Mouse (Mus musculus): ENCODE results near the gene Olfr120.
"Not testable (repeated sequence)": the region's sequence is repeated elsewhere in the genome, so short reads cannot be mapped to it uniquely, and the experiment has no call there.

Olfr120 gene

GRCm38 (mm10) chr17:37721508-37721907 lies at the start of gene Olfr120:
TSS of gene Olfr120 (plus strand) at chr17:37721808.
- DNase-seq (ENCODE audit: inconsistent age in 2 of 2, low spot score in 1 of 2): no peak

- DNase-seq (ENCODE audit: inconsistent age in 2 of 2, low spot score in 1 of 2): not testable (repeated sequence)
These were observed 25.3 kb upstream of the Olfr120 start, which contains the start of gene Olfr119 for GRCm38 (mm10) chr17:37696264-37696663. TSS of gene Olfr119 (plus strand) at chr17:37696564.

- DNase-seq (ENCODE audit: inconsistent age in 2 of 2, low spot score in 1 of 2): no peak
These were observed 16.5 kb downstream of the Olfr120 start for GRCm38 (mm10) chr17:37738070-37738469.

GRCm38 (mm10) chr17:37768307-37768706 lies 46.7 kb downstream of the Olfr120 start, which contains the start of gene Olfr122:
TSS of gene Olfr122 (plus strand) at chr17:37768607.
- no peak for DNase-seq (ENCODE audit: inconsistent age in 2 of 2, low spot score in 1 of 2)

All from adrenal gland, adult (tissue).